Mouse (Mus musculus) kidney, embryonic 15.5 days (tissue): ENCODE data around the gene Trpv5. TPM values are rescaled to one million over a fixed set of nuclear protein-coding genes. Genes with fewer than 3 reads are reported as not detected.

ENCODE experiments used
- ATAC-seq: fragments of 200-750 bp; cut with Nextera tagmentation; replicated peaks from 2 replicates; pipeline ENCODE4 v1.8.0; 2017; ENCODE audit warnings: moderate TSS enrichment; ENCODE audit not compliant: low FRiP score
- H3K27ac ChIP-seq: fragments of 300-500 bp; sonication (generic); 2 replicates; pipeline ENCODE4 v1.5.1; 2015; ENCODE audit warnings: mild to moderate bottlenecking, inconsistent platforms
- H3K27me3 ChIP-seq: fragments of 300-500 bp; sonication (generic); 2 replicates; pipeline ENCODE4 v1.6.1; 2015; ENCODE audit warnings: inconsistent platforms
- H3K36me3 ChIP-seq: fragments of 300-500 bp; sonication (generic); 2 replicates; pipeline ENCODE4 v1.6.1; 2015; ENCODE audit warnings: inconsistent platforms
- H3K4me1 ChIP-seq: fragments of 300-500 bp; sonication (generic); 2 replicates; pipeline ENCODE4 v1.6.1; 2015; ENCODE audit warnings: inconsistent platforms
- H3K4me2 ChIP-seq: fragments of 300-500 bp; sonication (generic); 2 replicates; pipeline ENCODE4 v1.6.1; 2015; ENCODE audit warnings: moderate library complexity, mild to moderate bottlenecking, inconsistent platforms
- H3K4me3 ChIP-seq: fragments of 300-500 bp; sonication (generic); replicated peaks from 2 replicates; pipeline ENCODE4 v1.5.1; 2015; ENCODE audit warnings: mild to moderate bottlenecking, inconsistent platforms
- H3K9ac ChIP-seq: fragments of 300-500 bp; sonication (generic); 2 replicates; pipeline ENCODE4 v1.6.1; 2015; ENCODE audit warnings: mild to moderate bottlenecking, inconsistent platforms
- H3K9me3 ChIP-seq: fragments of 300-500 bp; sonication (generic); replicated peaks from 2 replicates; pipeline ENCODE4 v1.6.1; 2016; ENCODE audit warnings: inconsistent platforms
- WGBS: fragments of 180-500 bp; shearing (Covaris S2); methylation state at CpG from one replicate; pipeline ENCODE4 v1.1.7; 2015; ENCODE audit warnings: mixed read lengths; 5-methylcytosine and 5-hydroxymethylcytosine counted together
- polyA plus RNA-seq: library from polyadenylated mRNA; unstranded; fragments of >200 nt; fragmentation: Nextera tagmentation; extraction: Ambion mirVana; gene quantifications from 2 replicates; pipeline ENCODE4 v1.2.1, GENCODE M21; 2015

The Trpv5 gene
- polyA plus RNA-seq, 1 experiment from 2014 or later: 1.5 TPM

- H3K27ac ChIP-seq: no peak overlapping the region
- H3K9me3 ChIP-seq: no peaks in the 10 kb centered on the region
- no peaks in the 10 kb centered on the region for H3K36me3 ChIP-seq
- no peak overlapping the region for H3K4me3 ChIP-seq
- 44% methylated on average over 1 of the region's 1 CpGs for WGBS
- H3K4me1 ChIP-seq: no peaks in the 10 kb centered on the region
- H3K9ac ChIP-seq: no peak overlapping the region
- H3K27me3 ChIP-seq: no peaks in the 10 kb centered on the region
- H3K4me2 ChIP-seq: no peak overlapping the region
- ATAC-seq: no peak
These were observed 43.2 kb downstream of the Trpv5 start for GRCm38 (mm10) chr6:41637393-41637792.

- Histone ChIP-seq H3K27me3 (no peaks in the 10 kb centered on the region), H3K4me1 (no peaks in the 10 kb centered on the region), H3K4me2 (peak within 1 kb of the TSS; percentile 42), H3K27ac (no peak within 1 kb of the TSS), H3K9ac (peak within 1 kb of the TSS; percentile 26; the same call in 1 of the 2 replicates), H3K36me3 (no peaks in the 10 kb centered on the region), H3K4me3 (peak within 1 kb of the TSS; percentile 38), H3K9me3 (no peaks in the 10 kb centered on the region)
- 10% methylated on average over 5 of the region's 5 CpGs for WGBS
- peak; percentile 64 for ATAC-seq
These were observed 44.4 kb downstream of the Trpv5 start, which contains the start of gene Trpv6 for GRCm38 (mm10) chr6:41636178-41636577. Gene Trpv6, minus strand, starts transcription at chr6:41636405.

GRCm38 (mm10) chr6:41635211-41635610, 45.4 kb downstream of the Trpv5 start:
- Histone ChIP-seq H3K9ac (no peak overlapping the region), H3K27ac (no peak overlapping the region), H3K9me3 (no peaks in the 10 kb centered on the region), H3K4me3 (0 out of 2 replicates have a peak overlapping the region, but pooled peaks have one; percentile 38), H3K27me3 (no peaks in the 10 kb centered on the region), H3K36me3 (no peaks in the 10 kb centered on the region), H3K4me1 (no peaks in the 10 kb centered on the region), H3K4me2 (peak overlapping the region; percentile 42)
- WGBS: 62% methylated on average over 1 of the region's 1 CpGs
- no peak for ATAC-seq

GRCm38 (mm10) chr6:41631549-41631948, 49.0 kb downstream of the Trpv5 start:
- no peaks in the 10 kb centered on the region for H3K27me3 ChIP-seq
- H3K9ac ChIP-seq: no peak overlapping the region
- H3K9me3 ChIP-seq: no peaks in the 10 kb centered on the region
- no peaks in the 10 kb centered on the region for H3K4me1 ChIP-seq
- no peak overlapping the region for H3K27ac ChIP-seq
- 82% methylated on average over 4 of the region's 4 CpGs for WGBS
- no peak for ATAC-seq
- H3K4me3 ChIP-seq: no peak overlapping the region
- no peak overlapping the region for H3K4me2 ChIP-seq
- H3K36me3 ChIP-seq: no peaks in the 10 kb centered on the region

GRCm38 (mm10) chr6:41630791-41631190, 49.8 kb downstream of the Trpv5 start:
- Histone ChIP-seq H3K9ac (no peak overlapping the region), H3K4me1 (no peaks in the 10 kb centered on the region), H3K27ac (no peak overlapping the region), H3K27me3 (no peaks in the 10 kb centered on the region), H3K4me3 (no peak overlapping the region), H3K36me3 (no peaks in the 10 kb centered on the region), H3K4me2 (no peak overlapping the region), H3K9me3 (no peaks in the 10 kb centered on the region)
- 69% methylated on average over 2 of the region's 2 CpGs for WGBS
- no peak for ATAC-seq

- no peak overlapping the region for H3K4me3 ChIP-seq
- no peaks in the 10 kb centered on the region for H3K9me3 ChIP-seq
- H3K27me3 ChIP-seq: no peaks in the 10 kb centered on the region
- H3K4me1 ChIP-seq: no peaks in the 10 kb centered on the region
- H3K27ac ChIP-seq: no peak overlapping the region
- H3K9ac ChIP-seq: no peak overlapping the region
- ATAC-seq: no peak
- no peaks in the 10 kb centered on the region for H3K36me3 ChIP-seq
- no peak overlapping the region for H3K4me2 ChIP-seq
- 65% methylated on average over 1 of the region's 1 CpGs for WGBS
These were observed 52.4 kb downstream of the Trpv5 start for GRCm38 (mm10) chr6:41628180-41628579.

- 68% methylated on average over 9 of the region's 9 CpGs for WGBS
- Histone ChIP-seq H3K9ac (no peak overlapping the region), H3K4me2 (no peak overlapping the region), H3K36me3 (no peaks in the 10 kb centered on the region), H3K27ac (no peak overlapping the region), H3K4me1 (no peaks in the 10 kb centered on the region), H3K4me3 (no peak overlapping the region), H3K27me3 (no peaks in the 10 kb centered on the region), H3K9me3 (no peaks in the 10 kb centered on the region)
- ATAC-seq: no peak
These were observed 57.9 kb downstream of the Trpv5 start for GRCm38 (mm10) chr6:41622661-41623060.

GRCm38 (mm10) chr6:41621241-41621990, 59.2 kb downstream of the Trpv5 start:
- Histone ChIP-seq H3K4me3 (no peak overlapping the region), H3K36me3 (no peaks in the 10 kb centered on the region), H3K9me3 (no peaks in the 10 kb centered on the region), H3K9ac (no peak overlapping the region), H3K27me3 (no peaks in the 10 kb centered on the region), H3K4me2 (no peak overlapping the region), H3K4me1 (no peaks in the 10 kb centered on the region), H3K27ac (no peak overlapping the region)
- WGBS: 92% methylated on average over 12 of the region's 12 CpGs
- no peak for ATAC-seq

GRCm38 (mm10) chr6:41620173-41620798, 60.3 kb downstream of the Trpv5 start:
- H3K9ac ChIP-seq: no peak overlapping the region
- no peaks in the 10 kb centered on the region for H3K4me1 ChIP-seq
- no peaks in the 10 kb centered on the region for H3K36me3 ChIP-seq
- H3K4me3 ChIP-seq: no peak overlapping the region
- H3K27me3 ChIP-seq: no peaks in the 10 kb centered on the region
- no peak overlapping the region for H3K27ac ChIP-seq
- ATAC-seq: no peak
- H3K4me2 ChIP-seq: no peak overlapping the region
- 81% methylated on average over 9 of the region's 9 CpGs for WGBS
- H3K9me3 ChIP-seq: no peaks in the 10 kb centered on the region

GRCm38 (mm10) chr6:41607637-41608036, 72.9 kb downstream of the Trpv5 start:
- 60% methylated on average over 5 of the region's 5 CpGs for WGBS
- Histone ChIP-seq H3K4me2 (no peak overlapping the region), H3K4me3 (no peak overlapping the region), H3K27ac (no peak overlapping the region), H3K36me3 (no peaks in the 10 kb centered on the region), H3K9me3 (no peaks in the 10 kb centered on the region), H3K4me1 (peaks cover 9% of the 10 kb centered on the region), H3K27me3 (peaks cover 5% of the 10 kb centered on the region; the same call in 1 of the 2 replicates), H3K9ac (no peak overlapping the region)
- ATAC-seq: no peak

GRCm38 (mm10) chr6:41606214-41606613, 74.4 kb downstream of the Trpv5 start:
- peak overlapping the region; percentile 96 for H3K4me2 ChIP-seq
- H3K9me3 ChIP-seq: no peaks in the 10 kb centered on the region
- peak; percentile 2; the same call in 1 of the 2 replicates for ATAC-seq
- peaks cover 9% of the 10 kb centered on the region for H3K4me1 ChIP-seq
- H3K4me3 ChIP-seq: peak overlapping the region; percentile 59
- H3K27me3 ChIP-seq: peaks cover 5% of the 10 kb centered on the region; the same call in 1 of the 2 replicates
- 9% methylated on average over 4 of the region's 4 CpGs for WGBS
- no peak overlapping the region for H3K27ac ChIP-seq
- no peaks in the 10 kb centered on the region for H3K36me3 ChIP-seq
- H3K9ac ChIP-seq: peak overlapping the region; percentile 66; the same call in 1 of the 2 replicates

GRCm38 (mm10) chr6:41605794-41606104, 74.8 kb downstream of the Trpv5 start:
- peak overlapping the region; percentile 96 for H3K4me2 ChIP-seq
- H3K9ac ChIP-seq: peak overlapping the region; percentile 66
- H3K4me1 ChIP-seq: peaks cover 9% of the 10 kb centered on the region
- H3K36me3 ChIP-seq: no peaks in the 10 kb centered on the region
- ATAC-seq: peak; percentile 57
- WGBS: under 1% methylated on average over 7 of the region's 7 CpGs
- H3K9me3 ChIP-seq: no peaks in the 10 kb centered on the region
- H3K27ac ChIP-seq: peak overlapping the region; percentile 88
- peaks cover 5% of the 10 kb centered on the region; the same call in 1 of the 2 replicates for H3K27me3 ChIP-seq
- peak overlapping the region; percentile 59 for H3K4me3 ChIP-seq
